Mouse (Mus musculus): Measurements from ENCODE around the gene Zfp697.

Zfp697 gene

GRCm38 (mm10) chr3:98382246-98382939 lies at the start of gene Zfp697:
TSS of gene Zfp697 (plus strand) at chr3:98382461.
- DNase-seq = peak; percentile 86

GRCm38 (mm10) chr3:98334010-98334409 lies 48.3 kb upstream of the Zfp697 start:
- no peak for DNase-seq

- DNase-seq = no peak
Observed at GRCm38 (mm10) chr3:98335331-98335730, 46.9 kb upstream of the Zfp697 start.

DNA sequence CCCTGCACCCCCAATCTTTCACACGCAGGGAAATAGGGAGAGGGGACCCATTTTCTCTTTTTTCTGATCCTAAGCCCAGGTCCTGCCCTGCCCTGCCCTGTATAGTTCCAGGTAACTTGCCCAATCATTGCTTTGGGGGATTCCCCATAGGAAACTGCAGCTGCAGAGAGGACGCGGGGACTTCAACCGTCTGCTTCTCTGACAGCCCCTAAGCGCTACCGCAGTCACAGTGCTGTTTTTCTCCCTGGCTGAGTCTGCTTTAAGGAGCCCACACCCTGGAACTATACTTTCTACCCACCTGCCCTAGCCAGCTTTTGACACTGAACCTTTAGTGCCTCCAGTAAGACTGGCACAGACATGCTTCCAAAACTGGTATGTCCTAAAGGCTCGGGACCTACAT lies 46.4 kb upstream of the Zfp697 start:
- no peak for DNase-seq

- DNase-seq = no peak
Observed at GRCm38 (mm10) chr3:98336661-98337654, 45.3 kb upstream of the Zfp697 start.

GRCm38 (mm10) chr3:98338584-98339041 lies 43.6 kb upstream of the Zfp697 start:
- DNase-seq = no peak

- DNase-seq = peak; percentile 10
Observed at GRCm38 (mm10) chr3:98339097-98339705, 43.1 kb upstream of the Zfp697 start.

DNA sequence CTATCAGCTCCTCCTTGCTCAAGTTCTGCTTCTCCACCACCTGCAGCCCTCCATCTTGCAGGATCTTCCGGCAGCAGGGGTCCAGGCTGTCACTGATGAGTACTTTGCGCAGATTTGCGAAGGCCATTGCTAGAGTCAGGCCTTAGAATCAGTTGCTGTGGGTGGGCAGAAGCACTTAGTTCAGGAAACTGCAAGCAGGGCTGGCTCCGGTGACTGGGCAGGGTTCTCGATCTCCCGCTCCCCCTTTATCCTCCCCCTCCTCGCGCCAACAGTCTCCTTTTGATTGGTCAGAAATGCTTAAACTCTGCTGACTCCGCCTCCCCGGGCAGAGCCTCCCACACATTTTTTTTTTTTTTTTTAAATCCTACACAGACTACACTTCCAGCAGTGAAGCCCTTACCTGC lies 42.6 kb upstream of the Zfp697 start, which contains the start of gene Phgdh:
TSS of gene Phgdh (minus strand) at position 285 of the 404 bp plus-strand sequence.
- peak; percentile 12 for DNase-seq

- no peak for DNase-seq
Observed at GRCm38 (mm10) chr3:98340818-98341594, 41.3 kb upstream of the Zfp697 start.

GRCm38 (mm10) chr3:98343235-98343634 lies 39.0 kb upstream of the Zfp697 start:
- DNase-seq = no peak

GRCm38 (mm10) chr3:98348106-98348505 lies 34.2 kb upstream of the Zfp697 start:
- no peak for DNase-seq

DNA sequence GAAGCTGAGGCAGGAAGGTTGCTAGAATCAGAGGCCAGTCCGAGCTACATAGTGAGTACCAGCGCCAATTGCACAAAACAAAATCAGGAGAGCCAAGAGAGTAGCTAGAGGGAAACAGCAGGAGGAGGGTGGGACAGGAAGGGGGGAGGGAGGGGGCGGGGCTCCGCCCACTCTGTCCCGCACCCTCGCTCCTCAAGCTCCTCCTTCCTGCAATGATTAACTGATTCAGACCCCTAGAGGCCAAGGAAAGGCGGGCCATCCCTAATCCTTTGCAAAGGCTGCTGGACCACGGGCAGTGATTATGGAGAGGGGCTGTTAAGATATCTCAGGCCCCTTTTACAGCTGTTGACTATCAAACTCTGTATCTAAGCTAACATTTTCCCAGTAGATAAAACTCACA lies 33.6 kb upstream of the Zfp697 start:
- no peak for DNase-seq

- DNase-seq = peak; percentile 36
Observed at GRCm38 (mm10) chr3:98353892-98354291, 28.4 kb upstream of the Zfp697 start.

GRCm38 (mm10) chr3:98355344-98356025 lies 26.8 kb upstream of the Zfp697 start:
- no peak for DNase-seq

- DNase-seq = no peak
Observed at GRCm38 (mm10) chr3:98356026-98356365, 26.3 kb upstream of the Zfp697 start.

- no peak for DNase-seq
Observed at GRCm38 (mm10) chr3:98356632-98357370, 25.5 kb upstream of the Zfp697 start.

DNA sequence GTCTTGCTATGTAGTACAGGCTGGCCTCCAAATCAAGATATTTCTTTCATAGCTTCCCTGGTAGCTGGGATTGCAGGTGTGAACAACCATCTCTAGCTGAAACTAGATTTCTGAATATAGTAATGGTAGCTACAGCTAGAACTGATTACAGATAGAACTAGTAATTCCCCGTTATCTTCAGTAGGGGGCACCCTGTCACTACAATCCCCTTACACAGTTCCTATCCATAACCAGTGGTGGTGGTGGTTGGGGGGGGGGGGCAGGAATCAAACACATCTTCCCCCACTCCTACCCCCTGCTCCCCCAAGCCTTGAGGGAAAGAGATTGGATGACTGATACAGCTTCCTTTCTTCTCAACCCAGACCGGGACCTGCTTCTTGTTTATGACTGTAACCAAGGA lies 19.5 kb upstream of the Zfp697 start:
- DNase-seq = no peak

GRCm38 (mm10) chr3:98366086-98366485 lies 16.2 kb upstream of the Zfp697 start:
- no peak for DNase-seq

GRCm38 (mm10) chr3:98366823-98367222 lies 15.4 kb upstream of the Zfp697 start:
- no peak for DNase-seq

DNA sequence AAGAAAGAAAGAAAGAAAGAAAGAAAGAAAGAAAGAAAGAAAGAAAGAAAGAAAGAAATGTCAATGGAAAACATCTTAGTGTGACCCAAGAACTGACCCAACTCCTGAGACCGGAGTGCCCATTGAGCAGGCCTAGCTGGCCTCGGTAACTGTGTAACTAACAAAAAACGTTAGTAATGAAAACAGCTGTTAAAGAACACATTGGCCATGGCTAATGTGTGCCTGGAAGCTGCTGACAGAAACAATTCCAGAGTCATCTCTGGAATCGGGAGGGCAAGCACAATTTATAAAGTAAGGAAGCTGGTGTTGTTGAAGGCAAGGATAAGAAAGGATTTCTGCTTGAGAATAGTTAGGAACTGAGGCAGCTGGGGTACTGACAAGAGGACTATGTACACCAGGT lies 14.0 kb upstream of the Zfp697 start:
- no peak for DNase-seq

DNA sequence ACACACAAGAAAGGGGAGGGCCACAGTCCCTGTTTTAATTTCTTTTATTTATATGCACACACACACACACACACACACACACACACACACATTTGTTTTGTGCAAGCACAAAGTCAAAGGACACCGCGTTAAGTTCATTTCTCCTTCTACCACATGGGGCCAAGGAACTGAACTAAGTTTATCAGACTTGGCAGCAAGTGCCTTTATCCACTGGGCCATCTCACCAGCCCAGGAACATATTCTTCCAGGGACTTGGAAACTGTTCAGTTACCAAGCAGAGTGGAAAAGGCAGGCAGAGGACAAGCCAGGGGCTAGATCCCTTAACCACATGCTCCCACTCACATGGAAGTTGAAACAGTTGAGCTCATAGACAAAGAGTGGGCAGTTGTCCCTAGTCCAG lies 13.5 kb upstream of the Zfp697 start:
- DNase-seq = no peak
